Mouse (Mus musculus) central nervous system, embryonic 14 days (tissue): ENCODE results near the gene Tex13a. TPM values are rescaled to one million over a fixed set of nuclear protein-coding genes. Genes with fewer than 3 reads are reported as not detected.

Experiments
- polyA plus RNA-seq: library from polyadenylated mRNA; depleted of rRNA; stranded (reverse); fragments of >200 nt; gene quantifications from 2 replicates; pipeline ENCODE4 v1.2.3, GENCODE M21; 2012; rRNA removed

Tex13a gene
- polyA plus RNA-seq: not detected in 2 replicates

DNA sequence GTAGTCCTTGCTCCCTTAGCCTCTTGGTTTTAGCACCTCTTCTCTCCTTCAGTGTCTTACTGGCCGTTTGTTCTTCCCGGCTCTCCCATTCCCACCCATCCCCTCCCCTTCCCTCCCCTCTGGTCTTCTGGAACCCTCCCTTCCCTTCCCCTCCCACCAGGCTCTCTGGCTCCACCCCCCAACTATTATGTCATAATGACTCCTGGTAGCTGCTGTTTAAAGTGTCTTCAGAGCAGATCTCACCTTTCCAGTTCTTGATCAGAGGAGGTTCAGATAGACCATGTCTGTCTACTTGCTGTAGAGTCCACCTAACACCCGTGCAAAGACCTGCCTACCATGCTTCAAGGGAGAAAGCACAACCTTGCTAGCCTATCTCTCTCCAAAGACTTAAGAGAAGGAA lies at the start of gene Tex13a:
Gene Tex13a, minus strand, starts transcription at position 101 of the 400 bp plus-strand sequence.

